In genomic region chr17:86801876-86802275, GRCm38 (mm10) we compare ENCODE assay signal across 10 mouse cellular contexts. TPM values are rescaled to one million over a fixed set of nuclear protein-coding genes. Genes with fewer than 3 reads are reported as not detected.
DNase-seq lines count a peak whose midpoint lies in the region; ATAC-seq and TF ChIP-seq lines count a peak whose summit lies in the region.
"Had no signal": no experiment of that assay in that cellular context is flagged by ENCODE, and none has a peak within 500 bp of the region (broad histone marks: within the 10 kb centered on the region; RNA-seq: fewer than 3 reads in every experiment).

No protein-coding gene starts in this region.

- H3K36me3 ChIP-seq in forebrain, embryonic 14.5 days (ENCODE audit: control insufficient read depth, insufficient read depth, low read length) = no peaks in the 10 kb centered on the region
- H3K36me3 ChIP-seq in forebrain, embryonic 12.5 days (replicated peaks) = no peaks in the 10 kb centered on the region
- H3K36me3 ChIP-seq in lung, embryonic 14.5 days (ENCODE audit: insufficient read depth) = no peaks in the 10 kb centered on the region
- H3K36me3 ChIP-seq: neural tube, embryonic 12.5 days had no signal

- no peaks in the 10 kb centered on the region for H3K27me3 ChIP-seq in forebrain, embryonic 14.5 days (replicated peaks; ENCODE audit: control insufficient read depth, insufficient read depth, low read length)
- H3K27me3 ChIP-seq in forebrain, embryonic 12.5 days = no peaks in the 10 kb centered on the region
- no peaks in the 10 kb centered on the region for H3K27me3 ChIP-seq in lung, embryonic 14.5 days (ENCODE audit: insufficient read depth, low read length)
- H3K27me3 ChIP-seq: neural tube, embryonic 12.5 days had no signal

- 67% methylated on average over 9 of the region's 9 CpGs for WGBS in forebrain, embryonic 14.5 days
- 76% methylated on average over 9 of the region's 9 CpGs for WGBS in forebrain, embryonic 12.5 days
- 36% methylated on average over 9 of the region's 9 CpGs for WGBS in lung, embryonic 14.5 days

- H3K9ac ChIP-seq in forebrain, embryonic 14.5 days (ENCODE audit: low read length) = no peak overlapping the region
- H3K9ac ChIP-seq in forebrain, embryonic 12.5 days = no peak overlapping the region
- H3K9ac ChIP-seq in lung, embryonic 14.5 days = no peak overlapping the region
- H3K9ac ChIP-seq: neural tube, embryonic 12.5 days had no signal

- peaks cover 3% of the 10 kb centered on the region; the same call in 1 of the 2 replicates for H3K4me1 ChIP-seq in forebrain, embryonic 14.5 days (ENCODE audit: control insufficient read depth, insufficient read depth, low read length)
- H3K4me1 ChIP-seq in forebrain, embryonic 12.5 days = 0 out of 2 replicates have a peak, but pooled peaks cover 9% of the 10 kb centered on the region
- peaks cover 7% of the 10 kb centered on the region; the same call in 1 of the 2 replicates for H3K4me1 ChIP-seq in lung, embryonic 14.5 days (ENCODE audit: insufficient read depth)
- H3K4me1 ChIP-seq: neural tube, embryonic 12.5 days had no signal

- H3K9me3 ChIP-seq in forebrain, embryonic 14.5 days (replicated peaks; ENCODE audit: control insufficient read depth, low read length) = no peaks in the 10 kb centered on the region
- H3K9me3 ChIP-seq in forebrain, embryonic 12.5 days = no peaks in the 10 kb centered on the region
- no peaks in the 10 kb centered on the region for H3K9me3 ChIP-seq in lung, embryonic 14.5 days (ENCODE audit: low read depth, low read length)
- H3K9me3 ChIP-seq: neural tube, embryonic 12.5 days had no signal

- TF ChIP-seq CTCF in lung, embryonic 14.5 days (IDR thresholded peaks at IDR 0.05; ENCODE audit: low read depth) = no peak

- H3K4me3 ChIP-seq in forebrain, embryonic 14.5 days (ENCODE audit: low read depth, low read length) = no peak overlapping the region
- H3K4me3 ChIP-seq in forebrain, embryonic 12.5 days (replicated peaks) = no peak overlapping the region
- no peak overlapping the region for H3K4me3 ChIP-seq in lung, embryonic 14.5 days (ENCODE audit: low read depth, low read length)
- H3K4me3 ChIP-seq: erythroblast, embryonic 14.5 days; neural tube, embryonic 12.5 days had no signal

- no peak overlapping the region for H3K4me2 ChIP-seq in forebrain, embryonic 14.5 days (ENCODE audit: low read length)
- no peak overlapping the region for H3K4me2 ChIP-seq in forebrain, embryonic 12.5 days
- H3K4me2 ChIP-seq in lung, embryonic 14.5 days = 0 out of 2 replicates have a peak overlapping the region, but pooled peaks have one; percentile 15
- H3K4me2 ChIP-seq: neural tube, embryonic 12.5 days had no signal

- ATAC-seq in forebrain, embryonic 14.5 days = peak; percentile 40; the same call in 1 of the 2 replicates
- ATAC-seq in forebrain, embryonic 12.5 days (ENCODE audit: low FRiP score) = no peak
- ATAC-seq in lung, embryonic 14.5 days (ENCODE audit: insufficient read depth) = no peak

- no peak overlapping the region for H3K27ac ChIP-seq in forebrain, embryonic 14.5 days (ENCODE audit: low read depth, low read length)
- H3K27ac ChIP-seq in forebrain, embryonic 12.5 days = no peak overlapping the region
- H3K27ac ChIP-seq in lung, embryonic 14.5 days (ENCODE audit: low read depth) = peak overlapping the region; percentile 56
- H3K27ac ChIP-seq: neural tube, embryonic 12.5 days had no signal

- no peak for DNase-seq in forebrain, embryonic 14.5 days (ENCODE audit: low spot score)
- DNase-seq in T-cell, adult 2 months (ENCODE audit: low spot score) = peak; percentile 80
- DNase-seq in heart, postnatal 4 days = peak; percentile 44
- DNase-seq in lung, embryonic 14.5 days = peak; percentile 63
- DNase-seq in thymus, postnatal 25 days = peak; percentile 87
- DNase-seq in spleen, postnatal 14 days (ENCODE audit: low spot score in 2 of 2) = no peak
- DNase-seq in adrenal gland, postnatal 36 days = no peak

RNA-seq across cellular contexts. Expression of gene Epas1, which starts 48.4 kb away (rescaled TPM):
- 6.1 and 6.4 TPM in 2 replicates for polyA plus RNA-seq in forebrain, embryonic 14.5 days (2014; fragmentation: Nextera tagmentation; extraction: Ambion mirVana)
- 2.8 and 3.3 TPM in 2 replicates for polyA plus RNA-seq in forebrain, embryonic 12.5 days (2016; fragmentation: Nextera tagmentation; extraction: Ambion mirVana)
- 100 to 1,000 TPM; 112 to 123 TPM for total RNA-seq in heart, postnatal 4 days (2021)
- 13.2 and 15.7 TPM in 2 replicates for polyA plus RNA-seq in lung, embryonic 14.5 days (2014; fragmentation: Nextera tagmentation; extraction: Ambion mirVana)
- 100 to 1,000 TPM; 165 to 202 TPM for total RNA-seq in adrenal gland, postnatal 36 days (2021)

Comparison
In these comparisons a context has a peak if more than half of its experiments do, and no peak if none do; other contexts are left out.
1. DNase-seq: peak in T-cell, adult 2 months (single experiment), heart, postnatal 4 days (single experiment), lung, embryonic 14.5 days (single experiment) and thymus, postnatal 25 days (single experiment); none in forebrain, embryonic 14.5 days (single experiment), spleen, postnatal 14 days (0 of 2) and adrenal gland, postnatal 36 days (0 of 2).